Mouse (Mus musculus) C2C12 (cell line): ENCODE results near the gene Mrps7.

ENCODE experiments used
- CTCF ChIP-seq: IDR thresholded peaks from one replicate; pipeline ENCODE4 v1.5.1; 2011; ENCODE audit not compliant: control insufficient read depth, insufficient read depth, insufficient read length
- FOSL1 ChIP-seq: IDR thresholded peaks from one replicate; pipeline ENCODE4 v1.8.0; 2011; ENCODE audit warnings: mild to moderate bottlenecking, low read length; ENCODE audit not compliant: poor library complexity, insufficient read depth, severe bottlenecking
- MAX ChIP-seq: IDR thresholded peaks from one replicate; pipeline ENCODE4 v1.6.1; 2011; ENCODE audit warnings: mild to moderate bottlenecking, control low read depth
- MYOG ChIP-seq: IDR thresholded peaks from one replicate; pipeline ENCODE4 v1.6.1; 2011; ENCODE audit not compliant: control insufficient read depth, insufficient read length; ENCODE audit errors: extremely low read depth
- USF1 ChIP-seq: IDR thresholded peaks from one replicate; pipeline ENCODE4 v1.6.1; 2011; ENCODE audit warnings: low read depth, mild to moderate bottlenecking, control low read depth, moderate library complexity

GRCm38 (mm10) chr11:115587984-115588383, 15.7 kb upstream of the Mrps7 start:
- TF ChIP-seq CTCF, result no peak
- TF ChIP-seq USF1, result no peak
- TF ChIP-seq FOSL1, result no peak
- TF ChIP-seq MYOG, result no peak
- no peak for TF ChIP-seq MAX
